Mouse (Mus musculus) spleen, adult 2 months (tissue): ENCODE results near the gene Psmd9.

Experiments used
- CTCF ChIP-seq: fragments of 200-500 bp; IDR thresholded peaks from 2 replicates; pipeline ENCODE4 v1.5.1; 2011; ENCODE audit warnings: mild to moderate bottlenecking, inconsistent platforms; ENCODE audit not compliant: insufficient read depth, insufficient read length, insufficient replicate concordance; ENCODE audit errors: extremely low read depth
- POLR2A ChIP-seq: fragments of 200-500 bp; IDR thresholded peaks from 2 replicates; pipeline ENCODE4 v1.6.1; 2011; ENCODE audit warnings: low read depth, low read length, inconsistent platforms

- TF ChIP-seq CTCF (no peak), POLR2A (peak; percentile 90)
Measured at GRCm38 (mm10) chr5:123140694-123141554, 28.3 kb upstream of the Psmd9 start.
